Mouse (Mus musculus) central nervous system, embryonic 11.5 days (tissue): ENCODE results near the gene Hist1h2bj. TPM values are rescaled to one million over a fixed set of nuclear protein-coding genes. Genes with fewer than 3 reads are reported as not detected.

ENCODE experiments used
- polyA plus RNA-seq: library from polyadenylated mRNA; depleted of rRNA; stranded (reverse); fragments of >200 nt; gene quantifications from 2 replicates; pipeline ENCODE4 v1.2.3, GENCODE M21; 2012; rRNA removed

Gene Hist1h2bj
- polyA plus RNA-seq = 14.7 and 26.0 TPM in 2 replicates

DNA sequence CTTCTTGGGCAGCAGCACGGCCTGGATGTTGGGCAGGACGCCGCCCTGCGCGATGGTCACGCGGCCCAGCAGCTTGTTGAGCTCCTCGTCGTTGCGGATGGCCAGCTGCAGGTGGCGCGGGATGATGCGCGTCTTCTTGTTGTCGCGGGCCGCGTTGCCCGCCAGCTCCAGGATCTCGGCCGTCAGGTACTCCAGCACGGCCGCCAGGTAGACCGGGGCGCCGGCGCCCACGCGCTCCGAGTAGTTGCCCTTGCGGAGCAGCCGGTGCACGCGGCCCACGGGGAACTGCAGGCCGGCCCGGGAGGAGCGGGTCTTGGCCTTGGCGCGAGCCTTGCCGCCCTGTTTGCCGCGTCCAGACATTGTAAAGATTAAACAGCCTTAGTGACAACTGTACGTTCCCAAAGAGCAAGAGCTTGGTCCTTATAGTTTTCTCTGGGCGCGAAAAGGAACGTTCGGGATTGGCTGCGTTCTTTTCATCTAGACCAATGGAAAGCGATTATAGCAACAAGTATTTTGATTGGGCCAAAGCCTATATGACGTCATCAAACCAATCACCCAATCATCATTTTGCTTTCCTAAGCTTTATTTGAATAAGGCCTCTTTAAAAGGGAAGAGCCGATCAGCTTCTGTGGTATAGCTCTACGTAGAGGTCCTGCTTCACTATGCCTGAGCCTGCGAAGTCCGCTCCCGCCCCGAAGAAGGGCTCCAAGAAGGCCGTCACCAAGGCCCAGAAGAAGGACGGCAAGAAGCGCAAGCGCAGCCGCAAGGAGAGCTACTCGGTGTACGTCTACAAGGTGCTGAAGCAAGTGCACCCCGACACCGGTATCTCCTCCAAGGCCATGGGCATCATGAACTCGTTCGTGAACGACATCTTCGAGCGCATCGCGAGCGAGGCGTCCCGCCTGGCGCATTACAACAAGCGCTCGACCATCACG, at the start of gene Hist1h2bj, which contains the start of gene Hist1h2ag:
Gene Hist1h2bj, plus strand, starts transcription at position 647 of the 935 bp plus-strand sequence.
Gene Hist1h2ag, minus strand, starts transcription at position 377 of the 935 bp plus-strand sequence.

DNA sequence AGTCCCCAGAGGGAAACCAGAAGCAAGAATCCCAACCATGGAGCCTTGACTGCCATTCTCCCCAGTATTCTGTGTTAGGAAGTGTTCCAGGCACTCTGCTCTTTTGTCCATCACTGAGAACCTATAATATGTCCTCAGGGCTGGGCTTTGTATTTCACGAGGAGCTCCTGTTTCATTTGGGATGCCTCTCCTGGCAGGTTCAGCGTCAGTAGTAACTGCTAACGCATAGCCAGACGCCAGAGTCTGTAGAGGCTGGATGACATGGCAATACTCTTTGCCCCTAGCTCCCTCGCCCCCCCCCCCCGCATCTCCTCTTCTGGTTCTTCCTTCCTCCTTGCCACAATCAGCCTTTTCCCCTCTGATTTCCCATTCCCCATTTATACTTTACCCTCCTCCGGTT, 33.4 kb upstream of the Hist1h2bj start, which contains the start of gene Prss16:
Gene Prss16, minus strand, starts transcription at position 101 of the 400 bp plus-strand sequence.

DNA sequence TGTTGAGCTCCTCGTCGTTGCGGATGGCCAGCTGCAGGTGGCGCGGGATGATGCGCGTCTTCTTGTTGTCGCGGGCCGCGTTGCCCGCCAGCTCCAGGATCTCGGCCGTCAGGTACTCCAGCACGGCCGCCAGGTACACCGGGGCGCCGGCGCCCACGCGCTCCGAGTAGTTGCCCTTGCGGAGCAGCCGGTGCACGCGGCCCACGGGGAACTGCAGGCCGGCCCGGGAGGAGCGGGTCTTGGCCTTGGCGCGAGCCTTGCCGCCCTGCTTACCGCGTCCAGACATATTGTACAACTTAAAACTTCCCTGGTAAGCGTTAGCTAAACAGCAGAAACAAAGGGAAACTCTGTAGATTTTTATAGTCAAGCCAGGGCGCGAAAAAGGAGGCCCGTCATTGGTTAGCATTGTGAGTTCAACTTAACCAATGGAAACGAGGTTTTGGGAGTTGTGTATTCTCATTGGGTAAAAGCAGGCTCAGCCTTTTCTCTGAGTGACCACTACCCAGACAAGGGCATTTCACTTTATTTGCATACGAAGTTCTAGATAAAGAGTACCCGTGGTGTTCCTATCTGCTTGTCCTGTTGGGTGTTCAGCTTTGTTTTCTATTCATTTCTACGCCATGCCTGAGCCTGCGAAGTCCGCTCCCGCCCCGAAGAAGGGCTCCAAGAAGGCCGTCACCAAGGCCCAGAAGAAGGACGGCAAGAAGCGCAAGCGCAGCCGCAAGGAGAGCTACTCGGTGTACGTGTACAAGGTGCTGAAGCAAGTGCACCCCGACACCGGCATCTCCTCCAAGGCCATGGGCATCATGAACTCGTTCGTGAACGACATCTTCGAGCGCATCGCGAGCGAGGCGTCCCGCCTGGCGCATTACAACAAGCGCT, 7.5 kb upstream of the Hist1h2bj start, which contains the start of the genes Hist1h2ah and Hist1h2bk:
Gene Hist1h2ah, minus strand, starts transcription at position 302 of the 882 bp plus-strand sequence.
Gene Hist1h2bk, plus strand, starts transcription at position 604 of the 882 bp plus-strand sequence.

DNA sequence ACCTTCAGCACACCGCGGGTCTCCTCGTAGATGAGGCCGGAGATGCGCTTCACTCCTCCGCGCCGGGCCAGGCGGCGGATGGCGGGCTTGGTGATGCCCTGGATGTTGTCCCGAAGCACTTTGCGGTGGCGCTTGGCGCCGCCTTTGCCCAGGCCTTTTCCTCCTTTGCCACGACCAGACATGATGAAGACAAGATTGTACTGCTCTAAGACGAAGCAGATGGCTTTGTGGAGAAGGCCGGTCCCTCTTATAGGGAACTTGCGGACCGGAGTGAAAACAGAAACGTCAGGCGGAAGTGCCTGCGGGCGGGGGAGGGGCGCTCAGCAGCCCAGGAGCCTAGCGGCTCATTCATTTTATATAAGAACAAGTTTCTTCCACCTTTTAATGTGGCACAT, 1.9 kb upstream of the Hist1h2bj start, which contains the start of gene Hist1h4i:
Gene Hist1h4i, minus strand, starts transcription at position 221 of the 395 bp plus-strand sequence.

DNA sequence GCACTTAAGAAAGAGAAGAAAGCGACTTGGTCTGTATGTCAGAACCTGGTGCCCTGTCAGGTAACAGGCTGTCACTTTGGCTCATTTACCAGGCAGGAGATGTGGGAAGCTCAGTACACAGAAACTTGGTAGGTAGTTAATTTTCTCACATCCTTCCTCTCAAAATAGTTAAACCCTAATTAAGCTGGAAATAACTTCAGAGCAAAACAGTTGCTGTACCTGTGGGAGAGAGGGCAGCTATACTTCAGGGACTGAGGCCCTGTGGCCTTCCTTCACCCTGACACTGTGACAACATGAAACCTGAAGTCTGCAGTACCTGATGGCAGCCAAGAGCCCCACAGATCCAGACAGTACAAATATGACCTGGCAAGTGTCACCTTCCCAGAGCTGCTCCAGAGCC, 41.1 kb downstream of the Hist1h2bj start, which contains the start of gene Vmn1r188:
Gene Vmn1r188, plus strand, starts transcription at position 301 of the 400 bp plus-strand sequence.

Other genes starting within 250 kb of the Hist1h2bj start
- gene Hist1h2bq, start 233.0 kb upstream of the Hist1h2bj start, polyA plus RNA-seq = 18.6 and 19.5 TPM in 2 replicates
- gene Hist1h2ao, start 232.7 kb upstream of the Hist1h2bj start, polyA plus RNA-seq = 1.2 TPM in 1 of 2 replicates, not detected in the other
- gene Hist1h4m, start 231.5 kb upstream of the Hist1h2bj start, polyA plus RNA-seq = 38.4 TPM in 1 of 2 replicates, not detected in the other
- gene Hist1h4n, start 211.0 kb upstream of the Hist1h2bj start, polyA plus RNA-seq = 25.3 and 35.4 TPM in 2 replicates
- 59.8 and 81.8 TPM in 2 replicates for gene Hist1h2ap, start 209.7 kb upstream of the Hist1h2bj start, polyA plus RNA-seq
- gene Hist1h2br, start 209.5 kb upstream of the Hist1h2bj start, polyA plus RNA-seq = 8.4 and 17.0 TPM in 2 replicates
- 13.1 and 19.9 TPM in 2 replicates for gene Zfp184, start 98.1 kb upstream of the Hist1h2bj start, polyA plus RNA-seq
- 0.04 TPM in 1 of 2 replicates, not detected in the other for gene Pom121l2, start 62.0 kb upstream of the Hist1h2bj start, polyA plus RNA-seq
- gene Prss16, start 33.5 kb upstream of the Hist1h2bj start, polyA plus RNA-seq = 0.24 and 0.47 TPM in 2 replicates
- 11.5 and 15.7 TPM in 2 replicates for gene Hist1h2ah, start 7.6 kb upstream of the Hist1h2bj start, polyA plus RNA-seq
- gene Hist1h2bk, start 7.3 kb upstream of the Hist1h2bj start, polyA plus RNA-seq = 21.2 and 30.1 TPM in 2 replicates
- gene Hist1h4i, start 1.9 kb upstream of the Hist1h2bj start, polyA plus RNA-seq = 60.0 and 87.2 TPM in 2 replicates
- 45.5 and 69.8 TPM in 2 replicates for gene Hist1h2ag, start 270 bp upstream of the Hist1h2bj start, polyA plus RNA-seq
- not detected in 2 replicates for gene Vmn1r188, start 41.2 kb downstream of the Hist1h2bj start, polyA plus RNA-seq
- not detected in 2 replicates for gene Vmn1r189, start 62.6 kb downstream of the Hist1h2bj start, polyA plus RNA-seq
- not detected in 2 replicates for gene Vmn1r191, start 140.8 kb downstream of the Hist1h2bj start, polyA plus RNA-seq
- not detected in 2 replicates for gene Vmn1r192, start 147.9 kb downstream of the Hist1h2bj start, polyA plus RNA-seq
- gene Vmn1r193, start 179.9 kb downstream of the Hist1h2bj start, polyA plus RNA-seq = not detected in 2 replicates
- not detected in 2 replicates for gene Vmn1r194, start 201.0 kb downstream of the Hist1h2bj start, polyA plus RNA-seq
- gene Vmn1r195, start 227.3 kb downstream of the Hist1h2bj start, polyA plus RNA-seq = not detected in 2 replicates
- not detected in 2 replicates for gene Vmn1r196, start 246.7 kb downstream of the Hist1h2bj start, polyA plus RNA-seq